Mouse (Mus musculus): Measurements from ENCODE around the gene Gm10354.
"Not testable (repeated sequence)": the region's sequence is repeated elsewhere in the genome, so short reads cannot be mapped to it uniquely, and the experiment has no call there.

Gm10354 gene

DNA sequence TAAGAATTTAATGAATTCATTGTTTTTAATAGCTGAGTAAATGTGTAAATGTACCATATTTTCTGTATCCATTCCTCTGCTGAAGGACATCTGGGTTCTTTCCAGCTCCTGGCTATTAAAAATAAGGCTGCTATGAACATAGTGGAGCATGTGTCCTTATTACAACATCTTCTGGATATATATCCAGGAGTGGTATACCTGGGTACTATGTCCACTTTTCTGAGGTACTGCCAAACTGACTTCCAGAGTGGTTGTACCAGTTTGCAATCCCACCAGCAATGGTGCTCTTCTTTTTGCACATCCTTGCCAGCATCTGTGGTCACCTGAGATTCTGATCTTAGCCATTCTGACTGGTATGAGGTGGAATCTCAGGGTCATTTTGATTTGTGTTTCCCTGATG, 25.1 kb downstream of the Gm10354 start:
- DNase-seq (ENCODE audit: low read depth), result not testable (repeated sequence)

DNA sequence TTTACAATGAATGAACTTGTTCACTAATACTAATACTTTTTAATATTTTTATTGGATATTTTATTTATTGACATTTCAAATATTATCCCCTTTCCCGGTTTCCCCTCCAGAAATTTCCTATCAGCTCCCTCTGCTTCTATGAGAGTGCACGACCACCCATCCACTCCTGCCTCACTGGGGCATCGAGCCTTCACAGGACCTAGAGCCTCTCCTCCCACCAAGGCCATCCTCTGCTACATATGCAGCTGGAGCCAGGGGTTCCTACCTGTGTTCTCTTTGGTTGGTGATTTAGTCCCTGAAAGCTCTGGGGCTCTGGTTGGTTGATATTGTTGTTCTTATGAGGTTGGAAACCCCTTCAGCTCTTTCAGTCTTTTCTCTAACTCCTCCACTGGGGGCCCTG, 26.0 kb downstream of the Gm10354 start:
- DNase-seq (ENCODE audit: low read depth), result not testable (repeated sequence)

DNA sequence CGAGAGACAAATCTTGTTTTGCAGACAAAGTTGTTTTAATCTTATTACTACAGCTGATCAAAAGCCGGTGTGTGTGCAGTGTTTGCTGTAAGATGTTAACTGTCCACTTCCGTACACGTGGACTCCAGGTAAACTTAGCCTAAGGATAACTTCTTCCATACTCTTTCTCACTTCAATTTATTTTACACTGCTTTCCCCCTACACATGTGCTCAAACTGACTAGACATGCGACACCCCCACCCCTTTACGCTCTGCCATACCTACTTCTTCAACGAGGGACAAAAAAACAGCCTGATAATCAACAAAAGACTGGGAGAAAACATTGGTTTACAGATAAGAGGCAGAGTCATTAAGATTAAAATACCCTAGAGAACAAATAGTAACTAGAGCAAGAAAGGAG, 26.9 kb downstream of the Gm10354 start:
- DNase-seq (ENCODE audit: low read depth), result not testable (repeated sequence)

DNA sequence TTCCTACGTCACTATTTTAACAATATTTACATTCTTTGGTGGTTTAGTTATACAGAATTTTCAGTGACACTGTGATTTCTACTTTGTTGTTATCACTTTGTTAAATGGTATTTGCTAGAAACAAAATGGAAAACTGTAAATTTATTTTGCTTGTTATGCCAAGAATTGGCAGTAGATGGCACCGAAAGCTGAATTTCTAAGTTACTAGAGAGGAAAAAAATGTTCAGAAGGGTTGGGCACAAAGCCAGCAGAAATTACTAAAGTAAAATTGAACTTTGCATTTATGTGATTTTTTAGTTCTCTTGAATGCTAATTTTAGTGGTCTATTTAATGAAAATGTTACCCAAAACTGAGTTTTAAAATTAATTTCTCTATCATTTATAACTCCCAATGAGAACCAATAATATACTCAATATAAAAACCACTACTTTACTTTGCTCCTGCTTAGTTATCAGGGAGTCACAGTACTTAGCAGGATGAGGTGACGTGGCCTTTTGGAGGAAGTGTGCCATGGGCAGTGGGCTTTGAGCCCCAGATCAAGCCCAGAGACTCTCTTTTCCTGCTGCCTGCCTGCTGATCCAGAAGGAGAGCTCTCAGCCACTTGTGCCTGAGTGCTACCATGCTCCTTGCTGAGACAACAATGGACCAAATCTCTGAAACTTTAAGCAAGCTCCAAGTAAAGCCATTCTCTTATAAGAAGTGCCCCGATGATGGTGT, 31.1 kb downstream of the Gm10354 start:
- DNase-seq (ENCODE audit: low read depth), result not testable (repeated sequence)

DNA sequence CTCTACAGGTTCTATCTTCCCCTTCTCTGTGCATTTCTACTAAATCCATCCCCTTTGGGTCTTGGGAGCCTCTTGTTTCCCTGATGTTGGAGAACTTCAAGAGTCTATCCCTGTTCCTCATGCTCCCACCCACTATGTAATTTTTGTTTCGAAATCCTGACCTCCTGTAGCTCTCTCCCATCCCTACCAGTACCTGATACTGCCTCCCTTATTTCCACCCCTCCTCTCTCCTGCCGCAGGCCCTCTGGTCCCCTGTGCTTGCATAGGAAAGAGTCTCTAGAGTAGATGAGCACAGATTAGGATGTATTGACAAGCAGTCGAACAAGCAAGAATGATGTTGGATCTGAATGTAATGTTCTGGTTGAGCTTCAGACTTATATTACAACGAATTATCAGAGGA, 33.2 kb downstream of the Gm10354 start:
- DNase-seq (ENCODE audit: low read depth), result not testable (repeated sequence)

DNA sequence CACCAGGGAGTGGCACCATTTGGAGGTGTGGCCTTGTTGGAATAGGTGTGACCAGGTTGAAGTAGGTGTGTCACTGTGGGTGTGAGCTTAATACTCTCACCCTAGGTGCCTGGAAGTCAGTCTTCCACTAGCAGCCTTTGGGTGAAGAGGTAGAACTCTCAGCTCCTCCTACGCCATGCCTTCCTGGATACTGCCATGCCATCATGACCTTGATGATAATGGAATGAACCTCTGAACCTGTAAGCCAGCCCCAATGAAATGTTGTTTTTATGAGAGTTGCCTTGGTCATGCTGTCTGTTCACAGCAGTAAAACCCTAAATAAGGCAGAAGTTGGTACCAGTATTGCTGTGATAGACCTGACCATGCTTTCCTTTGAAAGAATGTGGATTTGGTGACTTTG, 37.7 kb downstream of the Gm10354 start:
- DNase-seq (ENCODE audit: low read depth), result not testable (repeated sequence)

DNA sequence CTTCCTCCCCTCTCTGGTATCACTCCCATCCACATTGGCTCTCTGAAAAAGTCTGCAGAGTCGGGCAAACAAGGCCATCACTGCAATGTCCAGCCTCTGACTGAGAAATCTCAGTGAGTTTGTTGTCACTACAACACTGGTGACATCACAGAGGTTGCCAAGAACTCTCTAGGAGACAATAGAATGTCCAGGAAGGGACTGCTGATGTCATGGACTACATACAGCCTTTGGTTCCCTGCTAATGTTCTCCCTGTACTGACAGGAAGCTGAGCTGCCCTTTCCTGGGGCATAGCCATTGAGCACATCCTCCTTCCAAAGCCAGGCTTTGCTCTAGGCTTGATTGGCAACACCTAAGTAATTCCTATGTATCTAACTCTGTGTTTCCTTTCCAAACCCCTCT, 40.4 kb downstream of the Gm10354 start, which contains the start of gene Speer4e:
Gene Speer4e (minus strand): TSS at position 101 of the 400 bp plus-strand sequence.
- DNase-seq (ENCODE audit: low read depth), result not testable (repeated sequence)

DNA sequence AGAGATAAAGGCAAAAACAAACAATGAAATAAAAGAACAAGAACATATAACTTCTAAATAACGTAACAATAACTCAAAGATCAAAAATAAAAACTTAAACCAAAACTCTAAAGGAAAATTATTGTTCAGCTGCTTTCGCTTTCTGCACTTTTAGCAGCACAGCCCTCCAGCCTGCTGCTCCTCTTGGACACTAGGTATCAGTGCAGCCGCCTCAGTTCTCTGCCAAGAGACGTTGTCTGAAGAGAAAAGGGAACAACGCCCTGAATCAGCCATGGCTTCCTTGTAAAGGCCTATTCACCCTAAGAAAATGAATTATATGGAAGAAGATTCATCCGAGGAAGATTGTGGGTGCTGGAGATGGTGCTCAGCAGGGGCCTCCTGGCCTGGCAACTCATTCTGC, 45.0 kb downstream of the Gm10354 start:
- DNase-seq (ENCODE audit: low read depth), result not testable (repeated sequence)

DNA sequence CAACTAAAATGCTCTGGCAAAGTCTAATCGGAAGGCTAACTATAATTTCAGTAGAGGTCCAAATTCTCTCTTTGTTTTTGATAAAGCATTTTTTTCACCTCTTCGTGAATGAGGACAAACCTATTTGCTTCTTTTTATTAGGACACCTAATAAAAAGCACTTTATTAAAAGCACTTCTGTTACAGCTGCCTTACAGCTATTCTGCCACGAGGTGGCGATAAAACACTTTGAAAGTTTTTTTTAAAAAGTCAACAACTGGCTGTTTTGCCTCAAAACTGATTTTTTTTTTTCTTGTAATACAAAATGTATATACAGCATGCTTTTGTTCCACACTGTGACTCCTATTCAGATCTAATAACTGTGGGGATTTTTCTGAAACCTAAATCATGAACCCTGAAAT, 51.7 kb downstream of the Gm10354 start:
- not testable (repeated sequence) for DNase-seq (ENCODE audit: low read depth)
